Mouse (Mus musculus) MEL-GATA-1-ER (cell line): ENCODE data around the gene Ptpn18.

Experiments used
- DNase-seq: peaks from one replicate; pipeline ENCODE4 v3.0.0-alpha.2; 2012; ENCODE audit warnings: low read depth; ENCODE audit errors: extremely low read depth

The Ptpn18 gene

DNA sequence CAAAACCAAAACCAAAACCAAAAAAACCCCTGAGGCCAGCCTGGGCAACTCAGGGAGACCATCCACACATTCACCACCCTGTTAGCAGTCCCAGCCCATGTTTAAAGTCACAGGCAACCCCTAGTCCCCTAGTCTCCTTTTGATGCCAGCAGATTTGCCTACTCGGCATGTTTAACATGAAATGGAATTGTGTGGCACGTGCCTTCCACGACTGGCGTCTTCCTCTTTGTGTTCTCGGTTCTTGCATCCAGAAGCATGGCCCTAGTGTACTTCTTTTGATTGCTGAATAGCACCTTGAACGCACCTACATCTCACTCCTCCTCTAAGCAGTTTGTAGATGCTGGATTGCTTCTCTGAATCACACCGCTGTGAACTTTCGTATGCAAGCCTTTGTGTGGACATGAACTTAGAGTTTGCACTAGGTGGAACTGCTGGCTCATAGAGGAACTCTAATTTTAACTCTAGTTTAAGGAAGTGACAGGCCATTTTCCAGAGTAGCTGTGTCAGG, 4.8 kb downstream of the Ptpn18 start:
- DNase-seq: no peak

DNA sequence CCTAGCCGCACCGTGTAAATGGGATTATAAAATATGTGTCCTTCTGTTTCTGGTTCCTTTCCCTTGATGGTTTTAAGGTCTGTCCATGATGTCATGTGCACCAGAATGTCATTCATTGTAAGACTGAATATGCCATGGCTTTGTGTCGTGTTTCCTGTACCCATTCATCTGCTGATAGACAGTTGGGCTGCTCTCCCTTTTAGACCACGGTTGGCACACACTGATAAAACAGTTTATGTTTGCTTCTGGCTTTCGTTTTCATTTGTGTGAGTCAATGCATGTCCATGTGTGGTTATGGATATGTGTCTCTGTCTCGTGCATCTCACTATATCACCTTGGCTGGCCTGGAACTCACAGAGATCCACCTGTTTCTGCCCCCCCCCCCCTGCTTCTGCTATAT, 5.9 kb downstream of the Ptpn18 start:
- no peak for DNase-seq

DNA sequence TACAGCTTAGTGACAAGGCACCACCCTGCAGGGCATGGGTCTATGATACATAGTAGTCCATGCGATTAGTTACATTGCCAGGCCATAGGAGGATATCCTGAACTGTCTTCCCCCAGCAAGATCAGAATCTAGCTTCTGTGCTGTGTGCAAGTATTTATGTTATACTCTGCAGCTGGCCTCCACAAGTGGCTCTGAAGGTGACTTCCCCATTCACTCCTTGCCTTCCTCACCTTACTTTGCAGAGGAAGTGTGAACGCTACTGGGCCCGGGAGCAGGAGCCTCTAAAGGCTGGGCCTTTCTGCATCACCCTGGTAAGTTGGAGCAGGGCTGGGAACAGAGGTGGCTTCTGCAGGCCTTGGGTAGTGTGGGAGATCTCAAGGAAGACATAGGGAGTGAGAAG, 8.5 kb downstream of the Ptpn18 start:
- DNase-seq: no peak

DNA sequence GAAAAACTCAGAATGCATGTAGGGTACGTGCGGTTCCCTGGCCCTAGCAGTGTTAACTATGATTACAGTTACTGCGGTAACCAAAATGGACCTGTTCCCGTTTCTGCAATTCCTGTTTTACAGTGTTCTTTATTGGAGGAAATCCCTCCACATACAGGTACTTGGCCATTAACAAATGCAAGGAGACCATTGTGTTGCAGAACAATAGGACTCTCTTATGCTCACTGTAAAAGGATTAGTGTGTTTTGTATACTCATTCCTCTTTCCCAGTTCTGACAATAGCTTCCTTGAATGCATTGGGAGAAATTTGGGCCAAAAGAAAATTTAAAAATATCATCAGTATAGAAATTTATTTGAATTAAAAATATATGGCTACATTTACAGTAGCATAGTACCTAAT, 8.9 kb downstream of the Ptpn18 start:
- no peak for DNase-seq

DNA sequence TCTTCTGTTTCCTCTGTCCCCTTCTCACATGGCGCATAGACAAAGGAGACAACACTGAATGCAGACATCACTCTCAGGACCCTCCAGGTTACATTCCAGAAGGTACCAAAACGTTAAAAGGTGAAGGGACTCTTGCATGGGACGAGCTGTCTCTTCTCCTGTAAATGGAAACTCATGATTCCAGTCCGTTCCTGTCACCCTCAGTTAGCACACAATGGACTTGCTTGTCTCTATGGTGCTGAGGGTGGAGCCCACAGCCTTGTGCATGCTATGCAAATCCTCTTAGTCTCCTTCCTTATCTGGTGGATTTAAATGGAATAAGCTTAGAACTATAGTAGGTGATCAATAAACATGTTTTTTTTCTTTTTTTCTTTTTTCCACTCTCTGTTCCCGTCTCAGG, 10.2 kb downstream of the Ptpn18 start:
- no peak for DNase-seq

DNA sequence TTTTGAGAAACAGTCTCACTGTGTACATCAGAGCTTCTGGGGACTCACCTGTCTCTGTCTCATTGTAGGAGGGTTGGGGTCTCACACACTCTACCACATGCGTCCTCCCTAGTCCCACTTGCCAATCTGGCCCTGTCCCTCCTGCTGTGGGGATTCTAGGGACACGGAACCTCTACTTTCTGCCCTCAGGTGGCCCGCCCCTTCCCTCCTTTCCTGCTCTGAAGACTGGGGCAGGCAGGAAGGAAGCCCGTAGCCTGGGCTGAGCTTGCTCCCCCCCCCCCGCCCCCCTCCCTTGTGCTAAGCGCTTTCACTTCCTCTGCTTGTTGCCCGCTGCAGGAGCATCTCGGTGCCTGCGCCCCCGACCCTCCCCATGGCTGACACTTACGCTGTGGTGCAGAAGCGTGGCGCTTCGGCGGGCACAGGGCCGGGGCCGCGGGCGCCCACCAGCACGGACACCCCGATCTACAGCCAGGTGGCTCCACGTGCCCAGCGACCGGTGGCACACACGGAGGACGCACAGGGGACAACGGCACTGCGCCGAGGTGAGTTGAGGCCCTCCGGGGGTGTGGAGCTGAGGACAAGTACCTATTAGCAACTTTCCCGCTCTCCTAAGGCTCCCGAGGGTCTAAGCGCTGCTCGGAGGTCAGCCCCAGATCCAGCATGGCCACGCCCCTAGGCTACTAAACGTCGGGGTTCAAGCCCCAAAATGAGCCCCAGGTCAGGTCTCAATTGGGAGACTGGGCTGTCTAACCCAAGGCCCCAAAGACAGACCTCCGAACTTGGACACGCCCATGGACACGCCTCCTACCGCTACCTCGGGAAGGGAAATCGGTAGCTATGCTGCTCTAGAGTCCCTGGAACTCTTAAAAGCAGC, 13.1 kb downstream of the Ptpn18 start:
- peak; percentile 80 for DNase-seq

- DNase-seq: no peak
These were observed 19.5 kb downstream of the Ptpn18 start for GRCm38 (mm10) chr1:34478891-34479655.

- DNase-seq: no peak
These were observed 21.2 kb downstream of the Ptpn18 start for GRCm38 (mm10) chr1:34480801-34481200.

- no peak for DNase-seq
These were observed 22.5 kb downstream of the Ptpn18 start for GRCm38 (mm10) chr1:34481920-34482669.

DNA sequence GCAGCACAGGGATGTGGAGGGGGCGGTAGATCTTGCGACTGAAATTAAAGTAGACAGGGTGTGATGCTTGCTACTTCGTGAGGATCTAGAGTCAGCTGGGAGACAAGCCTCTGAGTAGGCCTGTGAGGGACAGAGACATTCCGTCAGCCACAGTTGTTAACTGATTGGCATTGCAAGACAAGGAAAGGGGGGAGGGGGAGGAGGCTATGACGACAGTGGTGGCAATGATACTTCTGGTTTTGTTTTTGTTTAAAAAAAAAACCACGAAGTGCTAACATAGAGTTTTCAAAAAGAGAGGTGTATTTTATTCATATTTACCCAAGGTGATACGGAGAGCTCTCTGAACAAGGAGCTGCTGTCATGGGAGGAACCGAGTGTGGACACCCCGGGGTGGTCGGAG, 24.9 kb downstream of the Ptpn18 start:
- DNase-seq: no peak

DNA sequence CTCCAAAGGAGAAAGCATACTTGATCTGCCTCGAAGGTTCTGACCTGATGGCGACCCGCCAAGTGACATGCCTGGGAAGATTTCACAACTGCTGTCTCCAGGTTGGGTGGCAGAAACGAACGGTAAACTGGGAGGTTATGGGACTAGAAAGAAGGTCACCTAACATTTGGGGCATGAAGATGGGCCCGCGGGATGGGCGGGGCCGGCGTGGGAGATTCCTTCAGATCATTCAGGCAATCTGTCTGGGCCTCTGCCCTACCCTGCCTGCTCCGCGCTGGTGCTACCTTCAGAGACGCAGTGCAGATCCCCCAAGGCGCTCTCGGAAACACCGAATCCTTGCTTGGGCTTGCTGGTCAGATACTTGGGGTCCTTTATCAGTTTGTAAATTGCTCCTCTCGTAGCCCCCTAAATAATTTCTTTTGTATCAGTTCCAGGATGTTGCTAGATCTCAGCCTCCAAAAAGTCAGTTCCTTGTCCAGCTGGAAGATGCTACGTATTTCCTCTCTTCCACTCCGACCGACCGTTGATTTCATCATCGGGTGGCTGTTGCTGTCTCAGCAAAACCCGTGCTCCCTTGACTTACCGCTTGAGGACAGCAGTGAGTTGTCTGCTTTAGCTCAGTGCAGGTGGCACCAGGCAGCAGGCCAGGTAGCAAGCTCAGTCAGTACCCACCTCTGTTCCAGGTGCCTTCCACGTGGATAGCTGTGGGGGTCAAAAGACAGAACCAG, 26.1 kb downstream of the Ptpn18 start:
- DNase-seq: no peak

GRCm38 (mm10) chr1:34487383-34487782, 27.8 kb downstream of the Ptpn18 start:
- DNase-seq: no peak

GRCm38 (mm10) chr1:34489852-34490541, 30.4 kb downstream of the Ptpn18 start:
- peak; percentile 95 for DNase-seq

DNA sequence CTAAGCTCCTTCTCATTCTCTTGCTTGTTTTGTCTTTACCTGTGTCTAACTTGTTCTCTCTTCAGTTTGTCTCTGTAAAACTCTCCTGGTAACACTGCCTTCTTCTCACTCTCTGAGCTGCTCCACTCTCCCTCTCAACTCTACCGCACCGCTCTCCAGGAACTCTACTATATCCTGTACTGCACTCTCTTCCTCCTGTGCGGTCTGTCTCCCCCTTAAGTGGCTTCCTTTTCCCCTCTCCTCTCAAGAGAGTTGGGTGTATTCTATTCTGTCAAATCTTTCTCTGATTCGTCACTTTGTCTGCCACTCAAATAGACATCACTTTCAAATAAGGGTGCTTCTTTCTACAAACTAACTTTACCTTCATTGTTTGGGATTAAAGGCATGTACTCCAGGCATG, 31.9 kb downstream of the Ptpn18 start:
- no peak for DNase-seq

DNA sequence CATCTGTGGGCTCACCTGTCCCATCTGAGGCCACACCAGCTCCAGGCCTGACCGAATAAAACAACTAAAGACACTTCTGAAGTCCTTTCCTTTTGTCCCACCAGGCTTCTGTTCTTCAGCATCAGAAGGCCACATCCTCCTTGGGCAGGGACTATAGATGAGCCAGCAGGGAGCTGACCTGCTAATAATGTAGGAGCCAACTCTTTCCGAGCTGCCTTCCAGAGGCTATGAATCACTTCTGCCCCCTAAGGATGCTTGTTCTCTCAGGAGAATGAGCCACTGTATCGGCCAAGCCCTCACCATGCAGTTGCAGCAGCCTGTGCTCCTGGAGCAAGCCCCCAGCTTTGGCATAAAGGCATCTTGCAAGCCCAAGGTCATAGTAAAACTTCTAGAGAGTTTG, 43.4 kb downstream of the Ptpn18 start:
- no peak for DNase-seq

- DNase-seq: no peak
These were observed 45.7 kb downstream of the Ptpn18 start for GRCm38 (mm10) chr1:34505307-34505706.

DNA sequence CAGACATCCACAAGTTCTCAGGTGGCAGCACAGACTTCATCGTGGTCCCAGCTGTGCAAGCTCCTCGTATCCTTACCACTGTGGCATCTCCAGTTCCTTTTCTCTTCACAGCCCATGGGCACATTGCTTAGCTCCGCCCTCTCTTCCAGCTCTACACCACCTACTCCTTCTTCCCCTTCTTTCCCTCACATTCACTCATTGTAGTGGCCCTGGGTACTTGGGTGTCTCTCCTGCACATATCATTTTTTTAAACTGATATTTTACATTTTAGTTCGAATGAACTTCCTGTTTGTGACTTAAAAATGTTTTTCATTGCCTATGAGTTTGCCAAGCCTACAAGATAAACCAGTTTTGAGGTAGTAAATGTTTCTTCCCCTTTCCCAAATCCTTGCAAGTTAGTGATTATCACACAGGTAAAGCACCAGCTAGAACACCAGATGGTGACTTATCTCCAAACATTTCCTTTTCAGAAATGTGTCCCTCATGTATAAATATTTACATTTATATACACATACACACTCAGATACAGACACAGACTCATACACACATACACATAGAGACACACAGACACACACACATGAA, 46.5 kb downstream of the Ptpn18 start:
- peak; percentile 65 for DNase-seq

DNA sequence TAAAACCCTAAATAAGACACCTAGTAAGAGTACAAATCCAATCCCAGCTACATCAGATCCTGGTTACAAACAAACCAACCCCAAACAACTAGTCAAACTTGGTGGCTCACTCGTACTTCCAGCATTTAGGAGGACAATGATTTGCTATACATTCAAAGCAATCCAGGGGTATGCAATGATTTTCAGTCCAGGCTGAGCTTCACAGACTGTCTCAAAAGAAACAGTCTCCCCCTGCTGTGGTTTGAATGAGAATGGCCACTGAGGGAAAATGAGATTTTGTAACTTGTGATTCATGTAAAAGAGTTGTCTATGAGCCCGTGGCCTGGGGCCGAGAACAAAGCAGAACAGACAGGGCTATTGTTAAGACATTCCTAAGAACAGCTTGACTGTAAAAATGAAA, 48.4 kb downstream of the Ptpn18 start:
- DNase-seq: no peak

DNA sequence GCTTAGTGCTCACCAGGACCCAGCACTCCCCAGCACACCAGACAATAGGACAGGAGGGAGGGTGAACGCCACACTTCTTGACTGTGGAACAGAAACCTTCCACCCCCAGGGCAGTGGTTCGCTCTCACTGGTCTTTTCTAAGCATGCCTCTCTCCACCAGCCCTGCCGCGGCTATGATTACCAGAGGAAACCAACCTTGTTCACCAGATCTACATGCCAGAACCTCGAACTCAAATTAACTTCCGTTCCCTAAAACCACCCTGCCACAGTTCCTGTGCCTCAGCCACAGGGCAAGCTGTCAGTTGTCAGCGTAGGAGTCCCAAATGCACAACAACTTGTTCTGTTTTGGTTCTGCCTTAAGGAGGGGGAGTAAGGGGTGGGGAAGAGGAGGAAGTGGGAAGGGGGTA, 51.0 kb downstream of the Ptpn18 start:
- peak; percentile 33 for DNase-seq

GRCm38 (mm10) chr1:34511027-34511426, 51.5 kb downstream of the Ptpn18 start:
- DNase-seq: peak; percentile 29
